Mouse (Mus musculus): ENCODE measurements at regions not wholly inside any gene's neighbourhood (a gene's known extent, or its start where the extent isn't known, plus 50 kb on each side); places are given as distances from the start of the nearest gene placed in this dataset.

DNA sequence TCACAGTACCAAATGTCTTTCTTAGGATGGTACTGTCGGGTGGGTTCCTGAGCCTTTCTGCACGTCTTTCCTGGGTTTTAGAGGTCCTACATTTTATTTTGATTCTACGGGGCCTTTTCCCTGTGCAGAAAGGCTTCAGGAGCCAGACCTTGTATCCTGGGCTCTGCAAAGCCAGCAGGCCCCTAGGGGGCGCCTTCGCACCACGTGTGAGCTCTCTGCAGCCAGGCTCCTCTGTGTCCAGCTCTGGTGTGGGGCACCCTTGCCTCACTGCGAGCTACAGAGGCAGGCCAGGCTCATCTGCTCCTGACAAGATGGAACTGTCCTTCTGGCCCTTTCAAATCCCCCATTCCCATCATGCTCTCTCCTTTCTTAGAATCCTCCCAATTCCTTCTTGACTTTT lies 53.3 kb upstream of the Usp3 start:
- peak; percentile 92 for DNase-seq

GRCm38 (mm10) chr9:66651306-66651705 lies 58.4 kb upstream of the Usp3 start:
- DNase-seq: peak; percentile 25

GRCm38 (mm10) chr9:66657116-66657758 lies 56.2 kb upstream of the Car12 start:
- no peak for DNase-seq

DNA sequence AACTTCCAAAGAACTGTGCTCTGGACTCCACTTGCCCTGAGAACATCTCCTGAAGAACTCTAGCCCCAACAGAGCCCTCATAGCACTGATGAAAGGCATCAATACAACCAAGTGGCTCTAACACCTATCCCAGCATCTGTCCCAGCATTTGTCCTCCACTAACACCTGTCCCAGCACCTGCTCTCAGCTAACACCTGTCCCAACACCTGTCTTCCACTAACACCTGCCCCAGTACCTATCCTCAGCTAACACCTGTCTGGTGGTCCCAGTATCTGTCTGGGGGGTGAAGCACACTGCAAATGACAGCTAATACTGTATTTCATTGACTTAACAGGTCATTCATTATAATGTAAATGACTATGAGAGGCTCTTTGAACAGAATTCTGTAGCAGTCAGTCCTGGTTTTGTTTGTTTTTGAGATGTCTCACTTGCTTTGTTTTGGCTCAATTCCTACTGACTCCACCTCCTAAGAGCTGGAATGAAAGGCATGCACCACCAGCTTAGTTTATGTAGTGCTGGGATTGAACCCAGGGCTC lies 54.7 kb upstream of the Car12 start:
- no peak for DNase-seq

- DNase-seq: no peak
Observed at GRCm38 (mm10) chr9:66659781-66660445, 53.6 kb upstream of the Car12 start.

DNA sequence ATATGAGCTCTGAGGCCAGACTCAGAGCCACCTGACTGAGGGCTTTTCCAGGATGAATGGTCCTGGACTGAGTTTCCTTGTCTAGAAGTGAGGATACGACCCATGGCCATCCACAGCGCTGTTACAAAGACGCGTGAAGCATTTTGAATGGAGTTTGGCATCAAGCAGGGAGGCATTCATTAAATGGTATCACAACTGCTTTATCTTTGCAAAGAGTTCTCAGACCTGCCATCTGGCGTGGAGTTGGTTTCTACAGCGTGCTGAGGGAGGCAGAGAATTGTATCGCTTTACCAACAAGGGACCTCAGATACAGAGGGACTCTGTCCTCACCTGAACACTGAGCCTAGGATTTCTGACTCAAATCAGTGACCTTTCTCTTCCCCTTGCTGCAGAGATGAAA lies 51.9 kb upstream of the Car12 start:
- DNase-seq: no peak

DNA sequence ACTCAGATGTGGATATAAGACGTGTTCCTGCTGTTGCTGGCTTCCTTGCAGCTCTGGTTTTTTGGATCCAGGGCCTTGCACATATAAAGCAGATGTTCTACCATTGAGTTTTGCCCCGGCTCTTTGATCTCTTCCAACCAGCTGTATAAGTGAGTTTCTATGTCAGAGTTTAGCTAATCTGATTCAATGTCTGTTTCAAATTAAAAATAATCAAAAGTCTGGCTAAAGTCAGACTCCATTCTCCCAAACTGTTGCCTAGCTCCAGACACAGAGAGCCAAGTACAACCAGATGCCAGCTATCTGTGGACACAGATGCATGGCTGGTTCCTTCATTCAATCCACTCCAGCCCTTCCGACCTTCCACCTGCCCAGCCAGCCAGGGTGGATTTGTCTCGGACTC lies 51.0 kb upstream of the Car12 start:
- no peak for DNase-seq
